Mouse (Mus musculus) hindbrain, embryonic 11.5 days (tissue): Measurements from ENCODE around the gene Nmb. TPM values are rescaled to one million over a fixed set of nuclear protein-coding genes. Genes with fewer than 3 reads are reported as not detected.

ENCODE experiments used
- ATAC-seq: fragments of 200-750 bp; cut with Nextera tagmentation; 2 replicates; pipeline ENCODE4 v1.8.0; 2017; ENCODE audit warnings: mild to moderate bottlenecking, moderate TSS enrichment, moderate library complexity; ENCODE audit not compliant: low FRiP score
- DNase-seq: peaks from one replicate; pipeline ENCODE4 v3.0.0-alpha.2; 2015; ENCODE audit warnings: low spot score
- H3K27ac ChIP-seq: fragments of 300-500 bp; sonication (generic); 2 replicates; pipeline ENCODE4 v1.5.1; 2014; ENCODE audit warnings: mild to moderate bottlenecking, low read depth, low read length
- H3K27me3 ChIP-seq: fragments of 300-500 bp; sonication (generic); 2 replicates; pipeline ENCODE4 v1.6.1; 2014; ENCODE audit warnings: mild to moderate bottlenecking, low read length, moderate library complexity, mixed read lengths; ENCODE audit not compliant: control insufficient read depth, insufficient read depth
- H3K36me3 ChIP-seq: fragments of 300-500 bp; sonication (generic); 2 replicates; pipeline ENCODE4 v1.6.1; 2014; ENCODE audit warnings: mild to moderate bottlenecking, low read length, moderate library complexity, mixed read lengths; ENCODE audit not compliant: control insufficient read depth, insufficient read depth
- H3K4me1 ChIP-seq: fragments of 300-500 bp; sonication (generic); replicated peaks from 2 replicates; pipeline ENCODE4 v1.6.1; 2014; ENCODE audit warnings: low read length, mixed read lengths; ENCODE audit not compliant: control insufficient read depth, insufficient read depth
- H3K4me2 ChIP-seq: fragments of 300-500 bp; sonication (generic); replicated peaks from 2 replicates; pipeline ENCODE4 v1.6.1; 2014; ENCODE audit warnings: mild to moderate bottlenecking, low read depth, low read length
- H3K4me3 ChIP-seq: fragments of 300-500 bp; sonication (generic); 2 replicates; pipeline ENCODE4 v1.5.1; 2014; ENCODE audit warnings: low read depth, low read length
- H3K9ac ChIP-seq: fragments of 300-500 bp; sonication (generic); 2 replicates; pipeline ENCODE4 v1.6.1; 2014; ENCODE audit warnings: low read depth, low read length
- H3K9me3 ChIP-seq: fragments of 300-500 bp; sonication (generic); 2 replicates; pipeline ENCODE4 v1.6.1; 2016; ENCODE audit warnings: low read length; ENCODE audit not compliant: control insufficient read depth
- WGBS: fragments of 180-500 bp; shearing (Covaris S2); extraction: QIAGEN DNeasy Blood & Tissue Kit; methylation state at CpG from one replicate; pipeline ENCODE4 v1.1.7; 2014; 5-methylcytosine and 5-hydroxymethylcytosine counted together
- polyA plus RNA-seq: library from polyadenylated mRNA; unstranded; fragments of >200 nt; fragmentation: Nextera tagmentation; extraction: Ambion mirVana; gene quantifications from 2 replicates; pipeline ENCODE4 v1.2.1, GENCODE M21; 2014

Nmb gene
- polyA plus RNA-seq, 1 experiment from 2014 or later, result 6.7 TPM

- no peak overlapping the region for H3K27ac ChIP-seq
- no peaks in the 10 kb centered on the region for H3K9me3 ChIP-seq
- no peak overlapping the region for H3K9ac ChIP-seq
- H3K4me1 ChIP-seq, result no peaks in the 10 kb centered on the region
- DNase-seq (no peak), ATAC-seq (no peak)
- WGBS, result 97% methylated on average over 1 of the region's 1 CpGs
- H3K4me2 ChIP-seq, result no peak overlapping the region
- H3K36me3 ChIP-seq, result 0 out of 2 replicates have a peak, but pooled peaks cover 2% of the 10 kb centered on the region
- no peak overlapping the region for H3K4me3 ChIP-seq
- H3K27me3 ChIP-seq, result no peaks in the 10 kb centered on the region
Measured at GRCm38 (mm10) chr7:80935834-80936233, 31.0 kb upstream of the Nmb start.

- Histone ChIP-seq H3K9ac (no peak overlapping the region), H3K4me2 (no peak overlapping the region), H3K27me3 (no peaks in the 10 kb centered on the region), H3K4me1 (no peaks in the 10 kb centered on the region), H3K4me3 (no peak overlapping the region), H3K27ac (no peak overlapping the region), H3K36me3 (0 out of 2 replicates have a peak, but pooled peaks cover 2% of the 10 kb centered on the region), H3K9me3 (no peaks in the 10 kb centered on the region)
- WGBS, result 97% methylated on average over 1 of the region's 1 CpGs
- no peak for DNase-seq
- ATAC-seq, result no peak
Measured at GRCm38 (mm10) chr7:80932777-80933176, 27.9 kb upstream of the Nmb start.

- 93% methylated on average over 8 of the region's 8 CpGs for WGBS
- no peak overlapping the region for H3K4me3 ChIP-seq
Measured at GRCm38 (mm10) chr7:80931618-80932207, 26.8 kb upstream of the Nmb start.

GRCm38 (mm10) chr7:80923165-80923564, 18.3 kb upstream of the Nmb start:
- WGBS, result 96% methylated on average over 2 of the region's 2 CpGs
- no peaks in the 10 kb centered on the region for H3K4me1 ChIP-seq
- no peaks in the 10 kb centered on the region for H3K9me3 ChIP-seq
- no peak overlapping the region for H3K9ac ChIP-seq
- no peak overlapping the region for H3K4me3 ChIP-seq
- ATAC-seq, result no peak
- H3K27me3 ChIP-seq, result no peaks in the 10 kb centered on the region
- no peak for DNase-seq
- H3K27ac ChIP-seq, result no peak overlapping the region
- H3K36me3 ChIP-seq, result peaks cover 6% of the 10 kb centered on the region; the same call in 1 of the 2 replicates
- H3K4me2 ChIP-seq, result no peak overlapping the region

More at GRCm38 (mm10) chr7:80931618-80932207, 26.8 kb upstream of the Nmb start:
- Histone ChIP-seq H3K4me2 (no peak overlapping the region), H3K27me3 (no peaks in the 10 kb centered on the region), H3K9me3 (no peaks in the 10 kb centered on the region), H3K9ac (no peak overlapping the region), H3K36me3 (0 out of 2 replicates have a peak, but pooled peaks cover 2% of the 10 kb centered on the region), H3K4me1 (no peaks in the 10 kb centered on the region), H3K27ac (no peak overlapping the region)
- no peak for ATAC-seq
- DNase-seq, result no peak

DNA sequence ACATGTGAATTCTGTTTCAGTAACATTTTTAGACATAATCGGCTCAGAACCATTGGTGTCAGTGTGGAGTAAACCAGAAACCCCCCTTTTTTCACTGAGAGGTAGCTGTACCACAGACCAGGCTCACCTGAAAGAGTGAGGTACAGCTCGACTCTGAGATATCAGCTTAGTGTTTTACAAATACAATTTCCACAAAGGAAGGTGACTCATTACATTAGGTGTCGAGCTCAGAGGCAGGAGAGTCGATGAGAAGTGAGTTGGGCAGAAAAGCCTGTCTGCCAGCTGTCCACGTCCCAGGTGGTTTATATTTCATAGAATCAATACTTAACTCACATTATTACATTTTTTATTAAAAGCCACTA, 14.8 kb upstream of the Nmb start:
- no peak for ATAC-seq
- Histone ChIP-seq H3K4me2 (no peak overlapping the region), H3K27ac (no peak overlapping the region), H3K4me3 (no peak overlapping the region), H3K36me3 (no peaks in the 10 kb centered on the region; the same call in 1 of the 2 replicates), H3K27me3 (no peaks in the 10 kb centered on the region), H3K4me1 (no peaks in the 10 kb centered on the region), H3K9me3 (no peaks in the 10 kb centered on the region), H3K9ac (no peak overlapping the region)
- no peak for DNase-seq
- WGBS, result 95% methylated on average over 5 of the region's 5 CpGs

DNA sequence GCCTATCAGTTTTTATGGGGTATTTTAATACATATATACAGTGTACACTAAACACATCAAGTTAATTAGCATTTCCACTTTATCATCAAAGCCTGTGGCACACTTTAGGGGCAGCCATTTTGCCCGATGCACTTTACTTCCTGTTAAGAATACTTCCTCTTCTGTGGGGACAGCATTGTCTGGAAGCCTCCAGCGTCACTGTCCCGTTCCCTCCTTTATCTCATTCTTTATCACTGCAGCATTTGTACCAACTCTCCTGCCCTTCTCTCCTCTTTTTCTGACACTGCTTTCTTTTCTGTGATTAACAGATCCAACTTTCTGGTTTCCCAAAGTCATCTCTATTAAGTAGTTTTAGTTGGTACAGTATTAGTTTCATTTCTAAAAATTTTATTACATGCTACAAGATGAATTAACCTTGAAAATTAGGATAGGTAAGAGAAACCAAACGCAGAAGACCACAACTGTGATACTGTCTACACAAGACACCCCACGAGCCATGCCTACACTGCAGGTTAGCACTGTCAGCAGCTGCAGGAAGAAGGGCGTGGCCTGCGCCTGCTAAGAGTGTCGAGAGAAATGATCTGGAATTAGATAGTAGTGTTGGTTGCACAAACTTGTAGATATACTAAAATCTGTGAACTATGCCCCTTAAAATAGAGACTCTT, 14.2 kb upstream of the Nmb start:
- ATAC-seq, result no peak
- no peak for DNase-seq
- Histone ChIP-seq H3K4me1 (no peaks in the 10 kb centered on the region), H3K9ac (no peak overlapping the region), H3K27me3 (no peaks in the 10 kb centered on the region), H3K4me2 (no peak overlapping the region), H3K9me3 (no peaks in the 10 kb centered on the region), H3K36me3 (no peaks in the 10 kb centered on the region; the same call in 1 of the 2 replicates), H3K4me3 (no peak overlapping the region), H3K27ac (no peak overlapping the region)
- 89% methylated on average over 8 of the region's 8 CpGs for WGBS

DNA sequence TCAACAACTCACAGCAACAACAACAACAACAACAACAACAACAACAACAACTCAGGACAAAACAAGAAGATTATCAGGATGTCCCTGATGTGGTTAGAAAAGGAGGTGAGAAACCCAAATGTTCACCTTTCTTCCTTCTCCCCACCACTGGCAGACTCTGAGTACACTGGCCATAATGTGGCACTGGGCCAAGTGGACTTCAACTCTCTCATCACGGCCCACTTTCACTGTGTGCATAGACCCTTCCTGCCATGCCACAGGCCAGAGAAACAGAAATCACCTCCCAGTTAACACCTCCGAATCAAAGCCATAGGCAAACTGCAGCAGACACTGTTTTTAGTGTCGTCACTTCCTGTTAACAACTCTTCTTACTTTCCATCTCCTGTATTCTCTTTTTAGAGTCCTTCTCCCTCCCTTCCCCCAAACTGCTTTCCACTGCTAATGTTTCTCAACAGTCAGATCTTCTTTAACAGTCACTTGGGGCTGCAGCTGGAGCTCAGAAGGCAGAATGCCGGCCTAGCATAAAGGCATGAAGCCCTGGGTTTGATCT, 13.1 kb upstream of the Nmb start:
- H3K4me1 ChIP-seq, result no peaks in the 10 kb centered on the region
- H3K9me3 ChIP-seq, result no peaks in the 10 kb centered on the region
- H3K4me3 ChIP-seq, result no peak overlapping the region
- H3K27me3 ChIP-seq, result no peaks in the 10 kb centered on the region
- no peak overlapping the region for H3K27ac ChIP-seq
- H3K9ac ChIP-seq, result no peak overlapping the region
- DNase-seq (no peak), ATAC-seq (no peak)
- no peak overlapping the region for H3K4me2 ChIP-seq
- WGBS, result 84% methylated on average over 4 of the region's 4 CpGs
- H3K36me3 ChIP-seq, result no peaks in the 10 kb centered on the region; the same call in 1 of the 2 replicates

DNA sequence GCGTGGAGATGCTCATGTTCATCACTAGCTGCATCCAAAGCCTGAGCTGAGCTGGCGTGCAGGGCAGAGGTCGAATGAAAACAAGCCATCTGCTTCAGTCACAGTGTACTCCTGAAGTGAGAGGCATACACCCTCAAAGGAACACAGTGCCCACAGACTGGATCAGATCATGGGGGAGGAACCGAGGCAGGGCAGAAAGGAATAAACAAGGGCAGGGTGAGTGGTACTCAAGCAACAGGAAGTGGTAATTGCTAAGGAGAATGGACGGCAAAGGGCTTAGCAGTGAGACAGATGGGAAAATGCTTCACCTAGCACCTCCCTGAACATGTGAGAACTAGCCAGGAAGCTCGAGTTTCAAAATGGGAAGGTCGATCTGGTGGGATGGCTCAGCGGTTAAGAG, 7.6 kb upstream of the Nmb start:
- Histone ChIP-seq H3K4me1 (no peaks in the 10 kb centered on the region), H3K27me3 (no peaks in the 10 kb centered on the region), H3K27ac (no peak overlapping the region), H3K9ac (no peak overlapping the region), H3K4me2 (no peak overlapping the region), H3K9me3 (no peaks in the 10 kb centered on the region), H3K36me3 (no peaks in the 10 kb centered on the region; the same call in 1 of the 2 replicates), H3K4me3 (no peak overlapping the region)
- DNase-seq, result no peak
- ATAC-seq, result no peak
- WGBS, result 94% methylated on average over 8 of the region's 8 CpGs

- ATAC-seq (no peak), DNase-seq (no peak)
- no peaks in the 10 kb centered on the region for H3K9me3 ChIP-seq
- no peak overlapping the region for H3K4me2 ChIP-seq
- H3K27ac ChIP-seq, result no peak overlapping the region
- no peaks in the 10 kb centered on the region for H3K4me1 ChIP-seq
- no peaks in the 10 kb centered on the region for H3K27me3 ChIP-seq
- H3K4me3 ChIP-seq, result no peak overlapping the region
- WGBS, result 84% methylated on average over 7 of the region's 7 CpGs
- H3K9ac ChIP-seq, result no peak overlapping the region
- no peaks in the 10 kb centered on the region; the same call in 1 of the 2 replicates for H3K36me3 ChIP-seq
Measured at GRCm38 (mm10) chr7:80911053-80911452, 6.2 kb upstream of the Nmb start.
